Mouse (Mus musculus) G1E (cell line): ENCODE data around the gene Abl1.

ENCODE experiments used
- CTCF ChIP-seq: IDR thresholded peaks from 2 replicates; pipeline ENCODE4 v1.5.1; 2012; ENCODE audit warnings: low read depth, low read length, inconsistent platforms, mixed read lengths
- GATA1 ChIP-seq: IDR thresholded peaks from 2 replicates; pipeline ENCODE4 v1.6.1; 2012; ENCODE audit warnings: borderline replicate concordance, low read length, inconsistent platforms, mixed read lengths

DNA sequence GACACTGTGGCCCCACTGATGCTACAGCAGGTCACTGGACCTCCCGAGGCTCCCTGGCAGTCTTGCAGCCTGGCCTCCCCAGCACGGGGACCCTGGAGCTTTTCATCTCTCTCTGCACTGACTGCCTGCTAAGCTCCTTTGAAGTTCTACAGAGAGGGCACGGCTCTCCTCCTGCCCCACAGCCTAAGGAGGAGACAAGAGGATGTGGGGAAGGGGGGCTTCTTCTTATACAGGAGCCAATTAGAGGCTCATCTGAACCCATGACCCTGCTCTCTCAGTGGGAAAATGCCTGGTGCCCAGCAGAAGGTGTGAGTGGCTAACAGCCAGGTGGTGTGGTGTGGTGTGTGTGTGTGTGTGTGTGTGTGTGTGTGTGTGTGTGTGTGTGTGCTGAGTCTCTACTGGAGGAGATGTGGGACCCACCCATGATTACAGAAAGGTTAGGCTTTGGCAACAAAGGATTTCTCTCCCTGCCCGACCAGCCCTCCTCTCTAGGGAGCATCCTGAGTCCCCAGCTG, 140.2 kb downstream of the Abl1 start:
- no peak for TF ChIP-seq CTCF
- no peak for TF ChIP-seq GATA1
